Mouse (Mus musculus) frontal cortex, postnatal 25 days (tissue): ENCODE data around the gene Ugcg.
"Not testable (repeated sequence)": the region's sequence is repeated elsewhere in the genome, so short reads cannot be mapped to it uniquely, and the experiment has no call there.

Experiments
- DNase-seq, 2 experiments: peaks; one replicate each; pipeline ENCODE4 v3.0.0; 2022; ENCODE audit warnings: low spot score in 2 of 2

The Ugcg gene

GRCm38 (mm10) chr4:59258771-59259170 lies 69.7 kb downstream of the Ugcg start:
- DNase-seq, result no peak

GRCm38 (mm10) chr4:59259806-59260205 lies 70.7 kb downstream of the Ugcg start:
- DNase-seq, result no peak

GRCm38 (mm10) chr4:59260871-59261515 lies 71.9 kb downstream of the Ugcg start:
- no peak for DNase-seq

- DNase-seq, result not testable (repeated sequence)
Measured at GRCm38 (mm10) chr4:59261582-59261981, 72.5 kb downstream of the Ugcg start.

GRCm38 (mm10) chr4:59262156-59262555 lies 73.1 kb downstream of the Ugcg start:
- DNase-seq, result no peak

GRCm38 (mm10) chr4:59263418-59263817 lies 74.4 kb downstream of the Ugcg start:
- no peak for DNase-seq

- DNase-seq, result no peak
Measured at GRCm38 (mm10) chr4:59264611-59265095, 75.6 kb downstream of the Ugcg start.

- no peak for DNase-seq
Measured at GRCm38 (mm10) chr4:59265182-59265581, 76.1 kb downstream of the Ugcg start.

GRCm38 (mm10) chr4:59265631-59266030 lies 76.6 kb downstream of the Ugcg start:
- DNase-seq, result no peak
